Mouse (Mus musculus): ENCODE data around the gene Ccdc12.

DNA sequence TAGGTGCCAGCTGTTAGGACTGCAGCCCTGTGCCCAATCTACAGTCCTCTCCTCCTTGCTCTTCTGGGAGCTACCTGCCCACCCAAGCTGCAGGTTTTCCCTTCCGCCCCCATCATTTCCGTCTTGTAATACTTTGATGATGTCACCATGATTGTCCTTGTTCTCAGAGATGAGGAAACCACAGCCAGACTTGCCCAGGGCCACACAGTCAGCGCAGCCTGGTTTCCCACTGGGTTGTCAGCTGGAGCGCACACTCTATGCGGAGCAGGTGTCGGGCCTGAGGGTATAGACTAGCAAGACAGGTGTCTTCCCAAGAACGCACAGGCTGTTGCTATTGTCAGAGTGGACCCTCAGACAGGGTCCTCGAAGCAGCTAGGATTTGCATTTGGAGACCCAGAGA is 28.9 kb downstream of the Ccdc12 start:
- TF ChIP-seq POLR2A (IDR thresholded peaks at IDR 0.05; ENCODE audit: low read depth, low read length) (no peak), ZC3H11A (IDR thresholded peaks at IDR 0.05; ENCODE audit: low read depth, low read length) (no peak), UBTF (IDR thresholded peaks at IDR 0.05; ENCODE audit: low read depth, low read length) (no peak), CTCF (conservative IDR thresholded peaks at IDR 0.05 in 1 of 2, IDR thresholded peaks at IDR 0.05 in 1 of 2; ENCODE audit: low read depth in 2 of 2, low read length in 2 of 2) (no peak), TCF12 (IDR thresholded peaks at IDR 0.05; ENCODE audit: low read depth, low read length) (no peak), EP300 (IDR thresholded peaks at IDR 0.05; ENCODE audit: low read length) (no peak), TBP (conservative IDR thresholded peaks at IDR 0.05; ENCODE audit: low read depth, low read length) (no peak), BHLHE40 (IDR thresholded peaks at IDR 0.05; ENCODE audit: low read depth, low read length) (no peak), ZMIZ1 (IDR thresholded peaks at IDR 0.05; ENCODE audit: low read depth, low read length) (no peak), GABPA (IDR thresholded peaks at IDR 0.05; ENCODE audit: insufficient replicate concordance, low read depth, low read length) (no peak), MAX (IDR thresholded peaks at IDR 0.05; ENCODE audit: low read length) (no peak), CHD2 (IDR thresholded peaks at IDR 0.05; ENCODE audit: low read length) (no peak)

Data from CH12.LX (cell line).